Mouse (Mus musculus): ENCODE results near the gene Suclg2.
A peak's percentile ranks its signal among the peaks of the same experiment; 100 is the strongest.

The Suclg2 gene

GRCm38 (mm10) chr6:95563355-95564009 is 155.1 kb downstream of the Suclg2 start:
- peak; percentile 15 for DNase-seq (ENCODE audit: low spot score)

GRCm38 (mm10) chr6:95556320-95556719 is 162.3 kb downstream of the Suclg2 start:
- DNase-seq (ENCODE audit: low spot score) = no peak

- DNase-seq (ENCODE audit: low spot score) = no peak
These were observed 166.2 kb downstream of the Suclg2 start for GRCm38 (mm10) chr6:95552339-95552950.

GRCm38 (mm10) chr6:95551000-95551399 is 167.6 kb downstream of the Suclg2 start:
- DNase-seq (ENCODE audit: low spot score) = peak; percentile 10

GRCm38 (mm10) chr6:95546189-95546832 is 172.3 kb downstream of the Suclg2 start:
- DNase-seq (ENCODE audit: low spot score) = no peak

- DNase-seq (ENCODE audit: low spot score) = no peak
These were observed 172.9 kb downstream of the Suclg2 start for GRCm38 (mm10) chr6:95545714-95546113.

- DNase-seq (ENCODE audit: low spot score) = no peak
These were observed 173.3 kb downstream of the Suclg2 start for GRCm38 (mm10) chr6:95545296-95545695.

GRCm38 (mm10) chr6:95535191-95535590 is 183.4 kb downstream of the Suclg2 start:
- DNase-seq (ENCODE audit: low spot score) = no peak

GRCm38 (mm10) chr6:95519846-95520245 is 198.8 kb downstream of the Suclg2 start:
- no peak for DNase-seq (ENCODE audit: low spot score)

- DNase-seq (ENCODE audit: low spot score) = no peak
These were observed 200.2 kb downstream of the Suclg2 start for GRCm38 (mm10) chr6:95518406-95518805.

GRCm38 (mm10) chr6:95515721-95516120 is 202.9 kb downstream of the Suclg2 start:
- DNase-seq (ENCODE audit: low spot score) = no peak

GRCm38 (mm10) chr6:95514726-95515125 is 203.9 kb downstream of the Suclg2 start:
- DNase-seq (ENCODE audit: low spot score) = no peak

GRCm38 (mm10) chr6:95511689-95512088 is 206.9 kb downstream of the Suclg2 start:
- no peak for DNase-seq (ENCODE audit: low spot score)

- no peak for DNase-seq (ENCODE audit: low spot score)
These were observed 217.8 kb downstream of the Suclg2 start for GRCm38 (mm10) chr6:95500771-95501170.

- no peak for DNase-seq (ENCODE audit: low spot score)
These were observed 219.0 kb downstream of the Suclg2 start for GRCm38 (mm10) chr6:95499639-95500038.

GRCm38 (mm10) chr6:95492216-95492956 is 226.2 kb downstream of the Suclg2 start:
- no peak for DNase-seq (ENCODE audit: low spot score)

GRCm38 (mm10) chr6:95491043-95491442 is 227.6 kb downstream of the Suclg2 start:
- no peak for DNase-seq (ENCODE audit: low spot score)

GRCm38 (mm10) chr6:95485791-95486190 is 232.8 kb downstream of the Suclg2 start:
- no peak for DNase-seq (ENCODE audit: low spot score)

GRCm38 (mm10) chr6:95484183-95484818 is 234.3 kb downstream of the Suclg2 start:
- peak; percentile 46 for DNase-seq (ENCODE audit: low spot score)

- DNase-seq (ENCODE audit: low spot score) = no peak
These were observed 234.9 kb downstream of the Suclg2 start for GRCm38 (mm10) chr6:95483686-95484085.

GRCm38 (mm10) chr6:95483127-95483526 is 235.5 kb downstream of the Suclg2 start:
- DNase-seq (ENCODE audit: low spot score) = no peak

GRCm38 (mm10) chr6:95479801-95480200 is 238.8 kb downstream of the Suclg2 start:
- DNase-seq (ENCODE audit: low spot score) = no peak
